Mouse (Mus musculus): ENCODE data around the gene Car5a. TPM values are rescaled to one million over a fixed set of nuclear protein-coding genes. Genes with fewer than 3 reads are reported as not detected.

Car5a gene
- polyA plus RNA-seq, 1 experiment from 2014 or later: 1.1 TPM

DNA sequence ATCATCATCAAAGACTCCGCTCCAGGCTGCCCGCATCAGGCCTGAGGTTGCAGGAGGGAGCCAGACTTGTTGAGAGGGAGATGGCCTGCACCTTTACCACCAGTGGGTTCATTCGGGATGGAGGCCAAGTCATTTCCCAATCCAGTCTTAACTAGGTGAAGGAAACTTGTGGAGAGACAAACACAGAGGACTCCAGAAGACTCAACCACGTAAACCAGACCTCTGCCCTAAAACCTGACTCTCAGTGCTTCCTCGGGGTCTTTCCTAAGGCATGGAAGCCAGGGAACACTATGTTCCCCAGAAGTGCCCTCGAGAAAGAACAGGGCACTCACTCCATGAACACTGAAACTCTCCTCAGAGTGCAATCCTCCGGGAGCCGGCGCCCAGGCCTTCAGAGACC is 39.7 kb downstream of the Car5a start:
- no peaks in the 10 kb centered on the region for H3K9me3 ChIP-seq (replicated peaks)
- peak overlapping the region; percentile 50 for H3K27ac ChIP-seq
- no peaks in the 10 kb centered on the region for H3K27me3 ChIP-seq
- DNase-seq (no peak), ATAC-seq (ENCODE audit: low read depth) (no peak)
- peak overlapping the region; percentile 79 for H3K4me2 ChIP-seq
- WGBS (ENCODE audit: insufficient replicate concordance): 76% methylated on average over 9 of the region's 9 CpGs
- peak overlapping the region; percentile 94 for H3K9ac ChIP-seq
- peaks cover 86% of the 10 kb centered on the region for H3K4me1 ChIP-seq (replicated peaks)
- peak overlapping the region; percentile 96 for H3K4me3 ChIP-seq (replicated peaks)
- H3K36me3 ChIP-seq: peaks cover 52% of the 10 kb centered on the region

GRCm38 (mm10) chr8:121903977-121904376 is 40.7 kb downstream of the Car5a start:
- Histone ChIP-seq H3K36me3 (peaks cover 53% of the 10 kb centered on the region), H3K9me3 (replicated peaks) (no peaks in the 10 kb centered on the region), H3K4me2 (peak overlapping the region; percentile 79), H3K9ac (peak overlapping the region; percentile 94), H3K4me3 (replicated peaks) (peak overlapping the region; percentile 96), H3K27ac (no peak overlapping the region), H3K27me3 (no peaks in the 10 kb centered on the region), H3K4me1 (replicated peaks) (peaks cover 86% of the 10 kb centered on the region)
- ATAC-seq (ENCODE audit: low read depth) (no peak), DNase-seq (no peak)
- 46% methylated on average over 6 of the region's 6 CpGs for WGBS (ENCODE audit: insufficient replicate concordance)

DNA sequence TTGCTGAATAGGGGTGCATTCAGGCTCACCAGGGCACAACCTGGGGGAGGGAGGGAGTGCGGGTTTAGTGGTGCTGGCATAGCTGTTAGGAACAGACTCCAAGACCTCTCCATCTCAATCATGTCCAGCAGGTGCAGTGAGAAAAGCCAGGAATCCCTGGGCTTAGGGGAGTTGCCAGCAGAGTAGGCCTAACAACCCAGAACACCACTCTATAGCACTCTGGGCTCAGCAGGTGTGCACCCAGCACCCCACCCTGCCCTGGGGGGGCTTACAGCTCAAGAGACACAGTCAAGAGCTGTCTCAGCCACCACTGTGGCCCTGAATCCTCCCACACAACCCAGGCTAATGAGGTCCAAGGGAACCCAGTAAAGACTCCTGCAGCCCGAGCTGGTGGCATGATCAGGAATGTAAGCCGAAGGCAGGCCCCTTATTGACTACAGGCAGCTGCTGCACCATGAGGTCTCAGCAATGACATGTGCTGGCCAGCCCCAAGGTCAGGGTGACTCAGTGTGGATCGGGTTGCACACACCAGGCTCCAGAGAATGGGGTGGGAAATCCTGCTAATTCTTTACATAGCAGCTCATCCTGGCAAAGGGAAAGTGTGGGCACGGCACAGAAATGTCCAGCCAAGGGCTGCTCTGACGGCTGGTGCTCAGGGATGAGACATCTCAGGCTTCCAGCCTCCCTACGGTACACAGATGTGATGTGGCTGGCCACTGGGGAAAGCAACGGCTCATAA is 43.0 kb downstream of the Car5a start:
- DNase-seq (no peak), ATAC-seq (ENCODE audit: low read depth) (no peak)
- peak overlapping the region; percentile 100 for H3K27ac ChIP-seq
- H3K4me3 ChIP-seq (replicated peaks): no peak overlapping the region; the same call in 1 of the 2 replicates
- H3K36me3 ChIP-seq: peaks cover 64% of the 10 kb centered on the region
- H3K4me2 ChIP-seq: peak overlapping the region; percentile 87
- 79% methylated on average over 8 of the region's 8 CpGs for WGBS (ENCODE audit: insufficient replicate concordance)
- no peaks in the 10 kb centered on the region for H3K27me3 ChIP-seq
- no peaks in the 10 kb centered on the region for H3K9me3 ChIP-seq (replicated peaks)
- peaks cover 97% of the 10 kb centered on the region for H3K4me1 ChIP-seq (replicated peaks)
- peak overlapping the region; percentile 91 for H3K9ac ChIP-seq

GRCm38 (mm10) chr8:121899180-121900044 is 45.3 kb downstream of the Car5a start:
- Histone ChIP-seq H3K4me1 (replicated peaks) (peaks cover 99% of the 10 kb centered on the region), H3K9me3 (replicated peaks) (no peaks in the 10 kb centered on the region), H3K9ac (peak overlapping the region; percentile 91), H3K4me3 (replicated peaks) (peak overlapping the region; percentile 56), H3K27me3 (no peaks in the 10 kb centered on the region), H3K36me3 (peaks cover 78% of the 10 kb centered on the region), H3K27ac (peak overlapping the region; percentile 100), H3K4me2 (peak overlapping the region; percentile 87)
- ATAC-seq (ENCODE audit: low read depth) (peak; percentile 81), DNase-seq (peak; percentile 88)
- whole genome bisulfite sequencing (ENCODE audit: insufficient replicate concordance): 33% methylated on average over 18 of the region's 18 CpGs

DNA sequence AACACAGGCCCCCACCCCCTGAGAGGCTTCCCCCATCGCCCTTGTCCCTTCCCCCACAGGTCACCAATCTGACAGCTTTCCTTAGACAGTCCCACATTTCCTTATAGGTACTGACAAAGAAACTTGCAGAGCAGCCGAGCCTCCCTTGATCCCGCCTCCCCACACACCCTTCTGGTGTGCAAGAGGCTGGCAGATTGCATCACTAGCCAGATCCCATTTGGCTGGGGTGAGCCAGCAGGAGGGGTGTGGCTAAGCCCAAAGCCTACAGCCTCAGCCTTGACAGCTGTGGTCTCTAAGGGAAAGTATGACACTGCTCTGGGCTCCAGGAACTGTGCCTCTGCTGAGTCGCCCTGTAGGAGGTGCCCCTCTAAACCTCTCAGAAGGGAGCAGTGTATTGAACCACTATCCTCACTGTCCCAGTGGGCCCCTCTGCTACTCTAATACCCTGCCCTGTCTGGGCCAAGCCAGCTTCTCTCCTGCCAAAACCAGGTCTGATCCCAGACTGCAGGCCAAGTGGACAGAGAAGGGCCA is 46.2 kb downstream of the Car5a start:
- H3K27me3 ChIP-seq: no peaks in the 10 kb centered on the region
- peaks cover 78% of the 10 kb centered on the region for H3K36me3 ChIP-seq
- peaks cover 89% of the 10 kb centered on the region for H3K4me1 ChIP-seq (replicated peaks)
- no peaks in the 10 kb centered on the region for H3K9me3 ChIP-seq (replicated peaks)
- peak overlapping the region; percentile 91 for H3K9ac ChIP-seq
- DNase-seq (peak; percentile 92), ATAC-seq (ENCODE audit: low read depth) (peak; percentile 89)
- WGBS (ENCODE audit: insufficient replicate concordance): 4% methylated on average over 4 of the region's 4 CpGs
- H3K4me2 ChIP-seq: peak overlapping the region; percentile 87
- peak overlapping the region; percentile 100 for H3K27ac ChIP-seq
- H3K4me3 ChIP-seq (replicated peaks): peak overlapping the region; percentile 56

GRCm38 (mm10) chr8:121897871-121898381 is 46.8 kb downstream of the Car5a start:
- WGBS (ENCODE audit: insufficient replicate concordance): 44% methylated on average over 7 of the region's 7 CpGs
- Histone ChIP-seq H3K36me3 (peaks cover 78% of the 10 kb centered on the region), H3K9ac (peak overlapping the region; percentile 91), H3K4me1 (replicated peaks) (peaks cover 88% of the 10 kb centered on the region), H3K27me3 (no peaks in the 10 kb centered on the region), H3K4me3 (replicated peaks) (peak overlapping the region; percentile 56), H3K9me3 (replicated peaks) (no peaks in the 10 kb centered on the region), H3K27ac (peak overlapping the region; percentile 100), H3K4me2 (peak overlapping the region; percentile 87)
- peak; percentile 15 for ATAC-seq (ENCODE audit: low read depth)
- DNase-seq: no peak

DNA sequence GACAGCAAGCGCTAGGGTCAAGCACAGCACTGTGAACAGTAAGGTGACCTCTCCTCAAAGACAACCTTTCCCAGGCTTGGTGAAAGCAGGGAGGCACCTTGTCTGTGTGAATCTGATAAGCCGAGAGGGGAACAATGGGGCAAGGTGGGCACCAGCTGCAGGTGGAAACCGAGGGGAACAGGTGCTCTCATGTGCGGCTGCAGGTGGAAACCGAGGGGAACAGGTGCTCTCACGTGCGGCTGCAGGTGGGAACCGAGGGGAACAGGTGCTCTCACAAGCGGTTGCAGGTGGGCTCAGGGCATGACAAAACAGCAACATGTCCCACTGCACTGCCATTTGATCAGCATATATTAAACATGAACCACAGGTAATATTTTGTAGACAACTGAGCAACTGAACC is 47.5 kb downstream of the Car5a start:
- no peaks in the 10 kb centered on the region for H3K9me3 ChIP-seq (replicated peaks)
- H3K9ac ChIP-seq: peak overlapping the region; percentile 91
- DNase-seq: no peak
- peak overlapping the region; percentile 100 for H3K27ac ChIP-seq
- H3K4me1 ChIP-seq (replicated peaks): peaks cover 87% of the 10 kb centered on the region
- peak overlapping the region; percentile 56 for H3K4me3 ChIP-seq (replicated peaks)
- ATAC-seq (ENCODE audit: low read depth): no peak
- H3K27me3 ChIP-seq: no peaks in the 10 kb centered on the region
- 74% methylated on average over 9 of the region's 9 CpGs for WGBS (ENCODE audit: insufficient replicate concordance)
- peaks cover 78% of the 10 kb centered on the region for H3K36me3 ChIP-seq
- H3K4me2 ChIP-seq: peak overlapping the region; percentile 87

DNA sequence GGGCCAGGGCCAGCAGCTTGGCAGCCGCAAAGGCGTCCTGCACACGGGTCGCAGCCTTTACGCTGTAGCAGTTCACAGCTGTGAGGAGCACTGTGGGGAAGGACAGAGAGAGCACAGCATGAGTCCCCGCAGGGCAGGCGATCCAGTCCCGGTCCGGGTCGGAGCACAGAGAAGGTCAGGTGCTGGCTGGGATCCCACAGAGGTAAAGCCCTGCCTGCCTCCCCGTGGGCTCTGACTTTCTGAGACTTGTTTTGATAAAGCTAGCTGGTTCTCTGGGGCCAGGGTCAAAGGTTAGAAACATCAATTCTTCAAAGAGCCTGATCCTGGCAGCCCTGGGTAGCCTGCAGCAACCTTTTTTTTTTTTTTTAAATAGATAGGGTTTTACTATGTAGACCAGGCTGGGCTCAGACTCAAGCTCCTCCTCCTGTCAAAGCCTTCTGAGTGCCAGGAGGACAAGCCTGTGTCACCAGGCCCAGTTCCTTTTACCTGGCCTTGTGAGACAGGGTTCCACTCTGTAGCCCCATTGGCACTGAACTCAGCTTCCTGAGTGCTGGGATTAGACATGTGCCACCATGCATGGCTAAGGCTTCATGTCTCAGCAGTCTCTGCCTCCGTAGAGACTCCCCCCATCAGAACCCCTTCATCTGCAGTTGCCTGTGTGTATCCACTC is 48.1 kb downstream of the Car5a start:
- peak overlapping the region; percentile 100 for H3K27ac ChIP-seq
- ATAC-seq (ENCODE audit: low read depth) (no peak), DNase-seq (no peak)
- peaks cover 78% of the 10 kb centered on the region for H3K36me3 ChIP-seq
- H3K4me2 ChIP-seq: peak overlapping the region; percentile 87
- no peaks in the 10 kb centered on the region for H3K27me3 ChIP-seq
- H3K9me3 ChIP-seq (replicated peaks): no peaks in the 10 kb centered on the region
- peak overlapping the region; percentile 56; the same call in 1 of the 2 replicates for H3K4me3 ChIP-seq (replicated peaks)
- peak overlapping the region; percentile 91 for H3K9ac ChIP-seq
- WGBS (ENCODE audit: insufficient replicate concordance): 83% methylated on average over 12 of the region's 12 CpGs
- peaks cover 84% of the 10 kb centered on the region for H3K4me1 ChIP-seq (replicated peaks)

- peaks cover 78% of the 10 kb centered on the region for H3K36me3 ChIP-seq
- H3K9me3 ChIP-seq (replicated peaks): no peaks in the 10 kb centered on the region
- DNase-seq: no peak
- ATAC-seq (ENCODE audit: low read depth): no peak
- peak overlapping the region; percentile 42 for H3K4me2 ChIP-seq
- H3K27me3 ChIP-seq: no peaks in the 10 kb centered on the region
- 83% methylated on average over 7 of the region's 7 CpGs for WGBS (ENCODE audit: insufficient replicate concordance)
- peak overlapping the region; percentile 100 for H3K27ac ChIP-seq
- 0 out of 2 replicates have a peak overlapping the region, but pooled peaks have one; percentile 26 for H3K9ac ChIP-seq
- no peak overlapping the region for H3K4me3 ChIP-seq (replicated peaks)
- H3K4me1 ChIP-seq (replicated peaks): peaks cover 77% of the 10 kb centered on the region
Measured at GRCm38 (mm10) chr8:121895910-121896309, 48.8 kb downstream of the Car5a start.

- Histone ChIP-seq H3K4me1 (replicated peaks) (peaks cover 52% of the 10 kb centered on the region), H3K27ac (peak overlapping the region; percentile 47; the same call in 1 of the 2 replicates), H3K27me3 (no peaks in the 10 kb centered on the region), H3K9ac (no peak overlapping the region), H3K36me3 (peaks cover 99% of the 10 kb centered on the region), H3K9me3 (replicated peaks) (no peaks in the 10 kb centered on the region), H3K4me3 (replicated peaks) (no peak overlapping the region), H3K4me2 (no peak overlapping the region)
- ATAC-seq (ENCODE audit: low read depth): no peak
- no peak for DNase-seq
- WGBS (ENCODE audit: insufficient replicate concordance): 90% methylated on average over 5 of the region's 5 CpGs
Measured at GRCm38 (mm10) chr8:121892875-121893274, 51.8 kb downstream of the Car5a start.

All from liver, embryonic 13.5 days (tissue).